Mouse (Mus musculus) myocyte (in vitro differentiated cells): ENCODE measurements at regions not wholly inside any gene's neighbourhood (a gene's known extent, or its start where the extent isn't known, plus 50 kb on each side); places are given as distances from the start of the nearest gene placed in this dataset.

Experiments used
- H3K27me3 ChIP-seq: one replicate; pipeline ENCODE4 v1.6.1; 2011; ENCODE audit not compliant: control insufficient read depth, insufficient read depth, insufficient read length
- H3K36me3 ChIP-seq: one replicate; pipeline ENCODE4 v1.6.1; 2011; ENCODE audit not compliant: control insufficient read depth, insufficient read depth
- H3K4me2 ChIP-seq: one replicate; pipeline ENCODE4 v1.6.1; 2011; ENCODE audit warnings: low read depth, control low read depth
- H3K4me3 ChIP-seq: one replicate; pipeline ENCODE4 v1.5.1; 2011; ENCODE audit warnings: mild to moderate bottlenecking, control low read depth, moderate library complexity
- H3K79me2 ChIP-seq: one replicate; pipeline ENCODE4 v1.6.1; 2011; ENCODE audit not compliant: control insufficient read depth, insufficient read depth
- H3ac ChIP-seq: one replicate; pipeline ENCODE4 v1.6.1; 2011; ENCODE audit not compliant: control insufficient read depth, insufficient read length
- CEBPB ChIP-seq: IDR thresholded peaks from 2 replicates; pipeline ENCODE4 v1.6.1; 2011; ENCODE audit warnings: mild to moderate bottlenecking, moderate library complexity; ENCODE audit not compliant: poor library complexity, insufficient read depth, severe bottlenecking
- E2F4 ChIP-seq: IDR thresholded peaks from one replicate; pipeline ENCODE4 v1.6.1; 2011; ENCODE audit warnings: mild to moderate bottlenecking, control low read depth, moderate library complexity; ENCODE audit not compliant: insufficient read depth
- MAX ChIP-seq: IDR thresholded peaks from one replicate; pipeline ENCODE4 v1.6.1; 2011; ENCODE audit warnings: low read depth, mild to moderate bottlenecking, control low read depth
- MYOD1 ChIP-seq, 3 experiments: IDR thresholded peaks; one replicate each; pipeline ENCODE4 v1.6.1; 2011; ENCODE audit warnings: control low read depth in 2 of 3, low read depth in 2 of 3, mild to moderate bottlenecking in 2 of 3, moderate library complexity in 1 of 3; ENCODE audit not compliant: insufficient read length in 2 of 3, control insufficient read depth in 1 of 3
- MYOG ChIP-seq, 3 experiments: IDR thresholded peaks; one replicate each; pipeline ENCODE4 v1.6.1; 2011; ENCODE audit warnings: control low read depth in 2 of 3, low read depth in 2 of 3, mild to moderate bottlenecking in 2 of 3; ENCODE audit not compliant: insufficient read length in 2 of 3, control insufficient read depth in 1 of 3, insufficient read depth in 1 of 3
- POLR2A ChIP-seq: IDR thresholded peaks from one replicate; pipeline ENCODE4 v1.6.1; 2011; ENCODE audit warnings: low read depth, mild to moderate bottlenecking, control low read depth, moderate library complexity; ENCODE audit not compliant: insufficient read length
- POLR2AphosphoS2 ChIP-seq: IDR thresholded peaks from one replicate; pipeline ENCODE4 v1.6.1; 2011; ENCODE audit warnings: low read depth, control low read depth; ENCODE audit not compliant: insufficient read length
- REST ChIP-seq: IDR thresholded peaks from one replicate; pipeline ENCODE4 v1.6.1; 2011; ENCODE audit warnings: mild to moderate bottlenecking, control low read depth, moderate library complexity; ENCODE audit not compliant: insufficient read depth, insufficient read length
- SRF ChIP-seq: IDR thresholded peaks from one replicate; pipeline ENCODE4 v1.6.1; 2011; ENCODE audit warnings: low read depth; ENCODE audit not compliant: control insufficient read depth, insufficient read length
- TCF12 ChIP-seq: IDR thresholded peaks from one replicate; pipeline ENCODE4 v1.6.1; 2011; ENCODE audit warnings: mild to moderate bottlenecking, control low read depth; ENCODE audit not compliant: poor library complexity, insufficient read depth, severe bottlenecking
- TCF3 ChIP-seq: IDR thresholded peaks from one replicate; pipeline ENCODE4 v1.6.1; 2011; ENCODE audit warnings: low read depth, control low read depth; ENCODE audit not compliant: insufficient read length
- USF1 ChIP-seq: IDR thresholded peaks from one replicate; pipeline ENCODE4 v1.6.1; 2011; ENCODE audit warnings: low read depth, mild to moderate bottlenecking, control low read depth, moderate library complexity

GRCm38 (mm10) chr14:72848271-72848955 is 138.6 kb upstream of the Fndc3a start:
- Histone ChIP-seq H3K27me3 (no peaks in the 10 kb centered on the region), H3K36me3 (no peaks in the 10 kb centered on the region), H3ac (no peak overlapping the region), H3K79me2 (no peaks in the 10 kb centered on the region), H3K4me2 (no peak overlapping the region), H3K4me3 (no peak overlapping the region)
- TF ChIP-seq MYOG (IDR thresholded peaks at IDR 0.05; ENCODE audit: control insufficient read depth in 1 of 3, insufficient read depth in 1 of 3, insufficient read length in 2 of 3, low read depth in 2 of 3): no peak
- no peak for TF ChIP-seq E2F4
- no peak for TF ChIP-seq SRF
- no peak for TF ChIP-seq TCF3
- no peak for TF ChIP-seq CEBPB
- TF ChIP-seq MYOD1 (IDR thresholded peaks at IDR 0.05; ENCODE audit: control insufficient read depth in 1 of 3, insufficient read length in 2 of 3, low read depth in 2 of 3): no peak
- TF ChIP-seq POLR2AphosphoS2: no peak
- no peak for TF ChIP-seq TCF12
- no peak for TF ChIP-seq REST
- no peak for TF ChIP-seq MAX
- TF ChIP-seq USF1: no peak
- TF ChIP-seq POLR2A: no peak

GRCm38 (mm10) chr14:72847466-72847865 is 137.7 kb upstream of the Fndc3a start:
- Histone ChIP-seq H3K4me2 (no peak overlapping the region), H3ac (no peak overlapping the region), H3K36me3 (no peaks in the 10 kb centered on the region), H3K79me2 (no peaks in the 10 kb centered on the region), H3K27me3 (no peaks in the 10 kb centered on the region), H3K4me3 (no peak overlapping the region)
- TF ChIP-seq E2F4: no peak
- no peak for TF ChIP-seq POLR2AphosphoS2

GRCm38 (mm10) chr14:72845621-72846440 is 136.0 kb upstream of the Fndc3a start:
- H3K4me3 ChIP-seq: no peak overlapping the region
- H3K79me2 ChIP-seq: no peaks in the 10 kb centered on the region
- no peaks in the 10 kb centered on the region for H3K27me3 ChIP-seq
- no peak overlapping the region for H3ac ChIP-seq
- H3K36me3 ChIP-seq: no peaks in the 10 kb centered on the region
- H3K4me2 ChIP-seq: no peak overlapping the region
- no peak for TF ChIP-seq SRF
- TF ChIP-seq MYOG (IDR thresholded peaks at IDR 0.05; ENCODE audit: control insufficient read depth in 1 of 3, insufficient read depth in 1 of 3, insufficient read length in 2 of 3, low read depth in 2 of 3): no peak
- no peak for TF ChIP-seq E2F4
- TF ChIP-seq TCF12: no peak
- no peak for TF ChIP-seq REST
- TF ChIP-seq MYOD1 (IDR thresholded peaks at IDR 0.05; ENCODE audit: control insufficient read depth in 1 of 3, insufficient read length in 2 of 3, low read depth in 2 of 3): no peak
- TF ChIP-seq TCF3: no peak
- no peak for TF ChIP-seq CEBPB

- Histone ChIP-seq H3K4me3 (no peak overlapping the region), H3K4me2 (no peak overlapping the region), H3ac (no peak overlapping the region), H3K79me2 (no peaks in the 10 kb centered on the region), H3K27me3 (no peaks in the 10 kb centered on the region), H3K36me3 (no peaks in the 10 kb centered on the region)
- TF ChIP-seq POLR2AphosphoS2: no peak
- TF ChIP-seq SRF: no peak
Measured at GRCm38 (mm10) chr14:72844753-72845369, 135.1 kb upstream of the Fndc3a start.

- no peak overlapping the region for H3K4me3 ChIP-seq
- H3K36me3 ChIP-seq: no peaks in the 10 kb centered on the region
- H3K79me2 ChIP-seq: no peaks in the 10 kb centered on the region
- TF ChIP-seq MAX: no peak
- no peak for TF ChIP-seq CEBPB
- TF ChIP-seq REST: no peak
- no peak for TF ChIP-seq USF1
- H3ac ChIP-seq: no peak overlapping the region
- H3K4me2 ChIP-seq: no peak overlapping the region
- H3K27me3 ChIP-seq: no peaks in the 10 kb centered on the region
Measured at GRCm38 (mm10) chr14:72841753-72842152, 131.9 kb upstream of the Fndc3a start.
